26 mouse cellular contexts compared by ENCODE assay signal in the genomic region with DNA sequence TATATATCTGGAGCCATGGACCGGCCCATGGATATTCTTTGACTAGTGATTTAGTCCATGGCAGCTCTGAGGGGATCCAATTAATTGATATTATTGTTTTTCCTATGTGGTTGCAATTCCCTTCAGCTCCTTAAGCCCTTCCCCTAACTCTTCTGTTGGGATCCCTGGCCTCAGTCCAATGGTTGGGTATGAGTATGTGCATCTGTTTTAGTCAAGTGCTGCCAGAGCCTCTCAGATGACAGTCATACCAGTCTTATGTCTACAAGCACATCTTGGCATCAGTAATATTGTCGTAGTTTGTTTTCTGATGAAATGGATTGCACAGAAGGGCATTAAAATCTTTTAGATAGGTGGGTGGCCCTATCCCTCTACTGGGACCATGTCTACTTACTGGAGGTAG.
"Had no signal": no experiment of that assay in that cellular context is flagged by ENCODE, and none has a peak within 500 bp of the region (broad histone marks: within the 10 kb centered on the region; RNA-seq: fewer than 3 reads in every experiment).

No protein-coding gene starts in this region.

- DNase-seq: cerebellum, adult 9-10 months; cerebellum, adult 9-11 months; cerebellum, postnatal 14 days; cerebellum, postnatal 25 days; cerebellum, postnatal 36 days; embryo, embryonic 11 days; forebrain, postnatal 0 days; gastrocnemius, adult 2 months; gastrocnemius, postnatal 10 days; gastrocnemius, postnatal 14 days; gastrocnemius, postnatal 36 days; heart, adult 18-20 months; heart, adult 2 months had no signal

- H3K4me1 ChIP-seq: embryonic facial prominence, embryonic 12.5 days; embryonic facial prominence, embryonic 13.5 days; embryonic facial prominence, embryonic 15.5 days; forebrain, embryonic 10.5 days; forebrain, embryonic 12.5 days; forebrain, embryonic 13.5 days; forebrain, embryonic 15.5 days; heart, embryonic 10.5 days; heart, embryonic 12.5 days had no signal

- ATAC-seq: forebrain, embryonic 13.5 days; forebrain, embryonic 15.5 days; forebrain, embryonic 16.5 days; forebrain, postnatal 0 days had no signal

- H3K9me3 ChIP-seq: embryonic facial prominence, embryonic 10.5 days; embryonic facial prominence, embryonic 12.5 days; embryonic facial prominence, embryonic 13.5 days; embryonic facial prominence, embryonic 15.5 days; forebrain, embryonic 10.5 days; forebrain, embryonic 12.5 days; forebrain, embryonic 13.5 days; forebrain, embryonic 15.5 days; heart, embryonic 10.5 days; heart, embryonic 12.5 days had no signal

- H3K27ac ChIP-seq: embryonic facial prominence, embryonic 10.5 days; embryonic facial prominence, embryonic 12.5 days; embryonic facial prominence, embryonic 13.5 days; embryonic facial prominence, embryonic 15.5 days; forebrain, embryonic 10.5 days; forebrain, embryonic 12.5 days; forebrain, embryonic 13.5 days; forebrain, embryonic 15.5 days; gastrocnemius, adult 2 months; heart, adult 2 months; heart, embryonic 10.5 days had no signal

- H3K36me3 ChIP-seq: embryonic facial prominence, embryonic 10.5 days; embryonic facial prominence, embryonic 12.5 days; embryonic facial prominence, embryonic 13.5 days; embryonic facial prominence, embryonic 15.5 days; forebrain, embryonic 10.5 days; forebrain, embryonic 12.5 days; forebrain, embryonic 15.5 days; heart, embryonic 10.5 days; heart, embryonic 12.5 days had no signal

- H3K4me3 ChIP-seq: embryonic facial prominence, embryonic 10.5 days; embryonic facial prominence, embryonic 12.5 days; embryonic facial prominence, embryonic 13.5 days; embryonic facial prominence, embryonic 15.5 days; erythroblast, embryonic 14.5 days; forebrain, embryonic 10.5 days; forebrain, embryonic 12.5 days; forebrain, embryonic 13.5 days; forebrain, embryonic 15.5 days; gastrocnemius, adult 2 months; heart, adult 2 months; heart, embryonic 10.5 days; heart, embryonic 12.5 days had no signal

- H3K4me2 ChIP-seq: embryonic facial prominence, embryonic 12.5 days; embryonic facial prominence, embryonic 13.5 days; embryonic facial prominence, embryonic 15.5 days; forebrain, embryonic 12.5 days; forebrain, embryonic 13.5 days; forebrain, embryonic 15.5 days; heart, embryonic 11.5 days; heart, embryonic 12.5 days had no signal

- H3K9ac ChIP-seq: embryonic facial prominence, embryonic 12.5 days; embryonic facial prominence, embryonic 13.5 days; embryonic facial prominence, embryonic 15.5 days; forebrain, embryonic 12.5 days; forebrain, embryonic 13.5 days; forebrain, embryonic 15.5 days; forebrain, postnatal 0 days; heart, embryonic 12.5 days had no signal

- H3K27me3 ChIP-seq: embryonic facial prominence, embryonic 12.5 days; embryonic facial prominence, embryonic 13.5 days; embryonic facial prominence, embryonic 15.5 days; forebrain, embryonic 12.5 days; forebrain, embryonic 13.5 days; forebrain, embryonic 15.5 days; heart, embryonic 12.5 days had no signal
